Mouse (Mus musculus) midbrain, embryonic 15.5 days (tissue): ENCODE results near the gene Scaf8. TPM values are rescaled to one million over a fixed set of nuclear protein-coding genes. Genes with fewer than 3 reads are reported as not detected.

ENCODE experiments used
- polyA plus RNA-seq: library from polyadenylated mRNA; unstranded; fragments of >200 nt; fragmentation: Nextera tagmentation; extraction: Ambion mirVana; gene quantifications from 2 replicates; pipeline ENCODE4 v1.2.1, GENCODE M21; 2015

Scaf8 gene
- polyA plus RNA-seq, 1 experiment from 2014 or later = 16.9 TPM

Other genes with a start within 250 kb of the Scaf8 start
- gene Tiam2, start 211.6 kb downstream of the Scaf8 start, polyA plus RNA-seq = 4.1 and 5.2 TPM in 2 replicates